Mouse (Mus musculus) hindbrain, embryonic 15.5 days (tissue): ENCODE data around the gene Vsig8. TPM values are rescaled to one million over a fixed set of nuclear protein-coding genes. Genes with fewer than 3 reads are reported as not detected.

Experiments used
- ATAC-seq: fragments of 200-750 bp; cut with Nextera tagmentation; 2 replicates; pipeline ENCODE4 v1.8.0; 2017; ENCODE audit warnings: low read depth, moderate number of reproducible peaks, moderate TSS enrichment; ENCODE audit not compliant: low FRiP score
- H3K27ac ChIP-seq: fragments of 300-500 bp; sonication (generic); replicated peaks from 2 replicates; pipeline ENCODE4 v1.5.1; 2015; ENCODE audit warnings: mild to moderate bottlenecking, inconsistent platforms
- H3K27me3 ChIP-seq: fragments of 300-500 bp; sonication (generic); 2 replicates; pipeline ENCODE4 v1.6.1; 2015; ENCODE audit warnings: control low read depth, inconsistent platforms
- H3K36me3 ChIP-seq: fragments of 300-500 bp; sonication (generic); 2 replicates; pipeline ENCODE4 v1.6.1; 2015; ENCODE audit warnings: control low read depth, inconsistent platforms
- H3K4me1 ChIP-seq: fragments of 300-500 bp; sonication (generic); replicated peaks from 2 replicates; pipeline ENCODE4 v1.6.1; 2015; ENCODE audit warnings: control low read depth, inconsistent platforms
- H3K4me2 ChIP-seq: fragments of 300-500 bp; sonication (generic); 2 replicates; pipeline ENCODE4 v1.6.1; 2015; ENCODE audit warnings: moderate library complexity, mild to moderate bottlenecking, inconsistent platforms
- H3K4me3 ChIP-seq: fragments of 300-500 bp; sonication (generic); 2 replicates; pipeline ENCODE4 v1.5.1; 2015; ENCODE audit warnings: mild to moderate bottlenecking, inconsistent platforms
- H3K9ac ChIP-seq: fragments of 300-500 bp; sonication (generic); 2 replicates; pipeline ENCODE4 v1.6.1; 2015; ENCODE audit warnings: inconsistent platforms
- H3K9me3 ChIP-seq: fragments of 300-500 bp; sonication (generic); 2 replicates; pipeline ENCODE4 v1.6.1; 2016; ENCODE audit warnings: control low read depth, inconsistent platforms
- WGBS: fragments of 180-500 bp; shearing (Covaris S2); methylation state at CpG from one replicate; pipeline ENCODE4 v1.1.7; 2015; 5-methylcytosine and 5-hydroxymethylcytosine counted together
- polyA plus RNA-seq: library from polyadenylated mRNA; unstranded; fragments of >200 nt; fragmentation: Nextera tagmentation; extraction: Ambion mirVana; gene quantifications from 2 replicates; pipeline ENCODE4 v1.2.1, GENCODE M21; 2015

Gene Vsig8
- polyA plus RNA-seq, 1 experiment from 2014 or later, result 1.1 TPM

DNA sequence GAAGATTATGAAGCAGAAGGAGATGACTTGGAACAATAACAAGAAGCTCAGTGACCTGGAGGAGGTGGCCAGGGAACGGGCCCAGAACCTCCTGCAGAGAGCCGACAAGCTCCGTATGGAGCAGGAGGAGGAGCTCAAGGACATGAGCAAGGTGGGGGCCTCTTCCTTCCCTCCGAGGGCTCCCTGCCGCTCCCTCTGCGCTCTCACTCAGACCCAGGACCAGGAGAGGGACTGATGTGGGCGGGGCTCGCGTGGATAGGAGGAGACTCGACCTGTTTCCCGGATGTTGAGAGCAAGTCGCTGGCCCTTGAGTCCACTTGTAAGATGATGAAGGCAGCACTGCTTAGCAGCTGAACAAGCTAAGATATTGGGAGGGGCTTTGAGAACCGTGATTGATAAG is 23.2 kb upstream of the Vsig8 start:
- no peak overlapping the region for H3K9ac ChIP-seq
- WGBS, result 3% methylated on average over 13 of the region's 13 CpGs

DNA sequence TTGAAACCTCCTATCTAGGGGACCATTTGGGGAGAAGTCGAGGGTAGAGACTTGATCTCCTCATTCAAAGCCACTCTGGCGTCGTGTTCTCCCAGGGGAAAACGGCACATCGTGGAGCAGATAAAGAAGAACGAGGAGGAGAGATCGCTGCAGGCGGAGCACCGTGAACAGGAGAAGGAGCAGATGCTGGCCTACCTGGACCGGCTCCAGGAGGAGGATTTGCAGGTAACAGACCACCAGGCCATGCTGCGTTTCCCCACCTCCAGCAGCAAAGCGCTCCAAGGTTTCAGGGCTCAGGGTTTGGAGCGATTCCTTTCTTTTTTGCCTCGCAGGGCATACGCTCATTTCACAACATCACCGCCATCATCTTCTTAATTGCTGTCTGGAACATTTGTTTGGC is 20.6 kb upstream of the Vsig8 start:
- no peak overlapping the region for H3K4me3 ChIP-seq
- H3K36me3 ChIP-seq, result no peaks in the 10 kb centered on the region
- peaks cover 16% of the 10 kb centered on the region for H3K4me1 ChIP-seq
- no peaks in the 10 kb centered on the region for H3K27me3 ChIP-seq
- WGBS, result 72% methylated on average over 16 of the region's 16 CpGs
- H3K4me2 ChIP-seq, result no peak overlapping the region
- H3K27ac ChIP-seq, result no peak overlapping the region
- ATAC-seq, result no peak
- H3K9ac ChIP-seq, result no peak overlapping the region
- H3K9me3 ChIP-seq, result no peaks in the 10 kb centered on the region

More for the DNA sequence above, 23.2 kb upstream of the Vsig8 start:
- H3K27me3 ChIP-seq, result no peaks in the 10 kb centered on the region
- H3K36me3 ChIP-seq, result no peaks in the 10 kb centered on the region
- H3K4me1 ChIP-seq, result peaks cover 11% of the 10 kb centered on the region
- H3K27ac ChIP-seq, result no peak overlapping the region
- peak; percentile 52 for ATAC-seq
- H3K4me3 ChIP-seq, result peak overlapping the region; percentile 12
- peak overlapping the region; percentile 51 for H3K4me2 ChIP-seq
- no peaks in the 10 kb centered on the region for H3K9me3 ChIP-seq

DNA sequence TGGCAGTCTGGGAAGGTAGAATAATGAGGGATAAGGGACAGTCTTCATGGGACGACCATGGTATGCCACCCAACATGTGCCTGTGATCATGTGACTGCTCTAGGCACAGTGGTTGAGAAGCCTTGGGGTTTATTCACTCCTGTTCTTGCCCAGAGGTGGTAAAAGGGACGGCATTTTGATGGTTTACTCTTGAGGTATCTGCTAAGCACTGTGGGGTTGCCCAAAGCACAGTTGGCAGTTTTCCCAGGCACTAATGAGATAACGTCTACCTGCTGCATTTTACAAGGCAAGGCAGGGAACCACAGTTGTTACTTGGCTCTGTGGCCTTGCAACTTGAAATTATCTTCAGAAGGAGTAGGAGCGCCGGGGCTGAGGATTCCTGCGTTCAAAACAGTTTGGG is 15.9 kb upstream of the Vsig8 start:
- H3K27me3 ChIP-seq, result no peaks in the 10 kb centered on the region
- H3K9me3 ChIP-seq, result no peaks in the 10 kb centered on the region
- no peaks in the 10 kb centered on the region for H3K36me3 ChIP-seq
- WGBS, result 54% methylated on average over 6 of the region's 6 CpGs
- H3K27ac ChIP-seq, result peak overlapping the region; percentile 62; the same call in 1 of the 2 replicates
- no peak for ATAC-seq
- no peak overlapping the region for H3K9ac ChIP-seq
- H3K4me2 ChIP-seq, result no peak overlapping the region
- H3K4me1 ChIP-seq, result peaks cover 14% of the 10 kb centered on the region
- no peak overlapping the region for H3K4me3 ChIP-seq

DNA sequence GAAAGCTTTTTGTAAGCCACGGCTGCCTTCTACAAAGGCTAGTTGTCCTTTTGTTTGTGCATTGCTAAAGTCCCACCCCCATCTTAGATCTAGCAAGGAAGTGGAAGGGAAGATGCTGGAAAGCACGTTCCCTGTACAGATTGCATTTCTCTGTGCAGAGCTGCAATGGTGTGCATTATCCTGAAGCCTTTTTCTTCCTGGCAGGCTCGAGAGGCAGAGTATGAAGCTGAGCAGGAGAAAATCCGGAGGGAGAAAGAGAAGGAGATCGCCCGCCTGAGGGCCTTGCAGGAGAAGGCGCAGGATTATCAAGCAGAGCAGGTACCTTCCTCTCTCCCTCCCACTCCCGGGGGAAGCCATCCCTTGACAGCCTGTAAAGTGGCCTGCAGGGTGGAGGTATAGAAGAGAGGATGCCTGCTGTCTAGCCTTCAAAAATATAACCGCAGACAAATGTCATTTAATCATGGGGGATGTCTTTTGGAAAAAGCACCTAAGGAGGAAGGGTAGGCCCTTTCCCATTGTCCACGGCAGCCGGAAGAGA is 15.4 kb upstream of the Vsig8 start:
- H3K4me1 ChIP-seq, result peaks cover 14% of the 10 kb centered on the region
- no peaks in the 10 kb centered on the region for H3K27me3 ChIP-seq
- H3K36me3 ChIP-seq, result no peaks in the 10 kb centered on the region
- H3K4me3 ChIP-seq, result no peak overlapping the region
- 47% methylated on average over 11 of the region's 11 CpGs for WGBS
- peak; percentile 57; the same call in 1 of the 2 replicates for ATAC-seq
- H3K9me3 ChIP-seq, result no peaks in the 10 kb centered on the region
- H3K9ac ChIP-seq, result no peak overlapping the region; the same call in 1 of the 2 replicates
- H3K27ac ChIP-seq, result peak overlapping the region; percentile 62
- H3K4me2 ChIP-seq, result no peak overlapping the region

DNA sequence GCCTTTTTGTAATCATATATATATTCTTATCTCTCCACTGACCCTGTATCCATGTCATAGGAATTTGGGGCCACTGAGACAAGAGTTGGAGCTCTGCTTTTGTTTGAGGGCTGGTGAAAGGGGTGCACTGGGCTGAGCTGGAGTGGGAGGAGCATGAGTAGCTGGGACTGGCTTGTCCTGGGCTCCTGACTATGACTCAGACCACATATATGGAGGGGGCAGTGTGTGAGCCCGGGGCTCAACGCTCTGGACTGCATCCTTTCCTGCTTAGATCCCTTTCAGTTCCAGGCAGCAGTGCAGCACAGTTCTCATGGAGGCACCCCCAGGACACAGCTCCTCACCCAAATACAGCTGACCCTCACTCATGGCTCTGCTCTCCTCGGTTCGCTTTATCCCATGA is 9.7 kb upstream of the Vsig8 start:
- 94% methylated on average over 4 of the region's 4 CpGs for WGBS
- Histone ChIP-seq H3K9me3 (no peaks in the 10 kb centered on the region), H3K27ac (no peak overlapping the region), H3K4me3 (no peak overlapping the region), H3K9ac (no peak overlapping the region), H3K27me3 (no peaks in the 10 kb centered on the region), H3K36me3 (no peaks in the 10 kb centered on the region), H3K4me2 (no peak overlapping the region), H3K4me1 (peaks cover 19% of the 10 kb centered on the region)
- no peak for ATAC-seq

DNA sequence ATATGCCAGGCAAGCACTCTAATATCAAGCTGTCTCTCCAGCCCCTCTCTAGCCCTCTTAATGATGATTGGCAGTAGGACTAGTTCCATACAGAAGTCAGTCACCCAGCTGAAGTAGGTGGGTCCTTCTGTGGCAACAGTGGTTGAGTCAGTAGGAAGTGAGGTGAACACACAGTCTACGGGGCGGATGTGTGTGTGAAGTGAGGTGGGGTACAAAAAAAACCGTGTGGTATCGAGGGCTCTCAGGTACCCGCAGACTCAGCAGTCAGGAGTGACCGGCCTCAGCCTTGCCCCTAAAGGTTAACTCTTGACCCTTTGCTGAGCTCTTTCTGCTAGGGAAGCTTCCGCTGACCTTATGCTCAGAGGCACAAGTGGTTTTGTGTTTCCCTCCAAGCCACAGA is 7.2 kb upstream of the Vsig8 start:
- Histone ChIP-seq H3K27me3 (no peaks in the 10 kb centered on the region), H3K9ac (no peak overlapping the region)
- WGBS, result 60% methylated on average over 7 of the region's 7 CpGs

DNA sequence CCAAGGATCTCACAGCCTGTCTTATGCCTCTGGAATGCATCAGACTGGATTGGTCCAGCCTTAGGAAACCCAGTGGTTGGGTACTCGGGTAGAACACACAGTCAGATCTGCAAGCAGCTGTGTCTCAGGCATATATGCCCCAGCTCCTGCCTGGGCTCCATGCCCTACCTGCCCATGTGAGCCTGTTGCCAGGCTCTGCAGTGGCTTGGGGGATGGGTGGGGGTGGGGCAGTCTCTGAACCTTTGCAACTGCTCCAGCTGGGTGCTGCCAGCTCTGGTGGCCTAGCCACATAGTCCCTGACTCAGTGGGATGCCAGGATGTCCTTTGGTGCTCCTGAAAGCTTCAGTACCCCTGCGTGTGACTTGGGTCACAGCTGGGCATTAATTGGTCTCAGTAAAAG is 6.4 kb upstream of the Vsig8 start:
- Histone ChIP-seq H3K4me3 (no peak overlapping the region), H3K27me3 (no peaks in the 10 kb centered on the region), H3K4me2 (peak overlapping the region; percentile 56), H3K9ac (no peak overlapping the region), H3K27ac (no peak overlapping the region), H3K4me1 (peaks cover 20% of the 10 kb centered on the region), H3K36me3 (no peaks in the 10 kb centered on the region), H3K9me3 (no peaks in the 10 kb centered on the region)
- 19% methylated on average over 2 of the region's 2 CpGs for WGBS
- ATAC-seq, result no peak

More for the DNA sequence above, 7.2 kb upstream of the Vsig8 start:
- Histone ChIP-seq H3K36me3 (no peaks in the 10 kb centered on the region), H3K4me2 (no peak overlapping the region), H3K4me1 (peaks cover 20% of the 10 kb centered on the region), H3K27ac (no peak overlapping the region), H3K4me3 (no peak overlapping the region), H3K9me3 (no peaks in the 10 kb centered on the region)
- no peak for ATAC-seq

DNA sequence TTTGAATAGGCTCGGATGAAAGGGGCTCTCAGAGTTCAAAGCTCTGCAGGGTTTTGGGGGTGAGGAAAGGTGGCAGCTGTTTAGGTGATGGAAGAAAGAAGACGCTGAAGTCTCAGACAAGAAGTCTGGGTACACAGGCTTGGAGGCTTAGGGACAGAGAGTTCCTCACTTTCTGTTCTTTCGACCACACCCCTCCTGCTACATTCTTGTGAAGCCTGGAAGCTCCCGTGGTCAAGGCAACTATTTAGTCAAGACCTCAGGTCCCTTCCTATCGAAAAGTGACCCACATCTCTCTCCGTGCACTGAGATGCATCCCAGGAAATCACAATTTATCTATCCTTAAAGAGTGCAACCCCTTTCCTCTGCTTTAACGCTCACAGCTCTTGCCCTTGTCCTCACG is 6.0 kb upstream of the Vsig8 start:
- Histone ChIP-seq H3K4me1 (peaks cover 20% of the 10 kb centered on the region), H3K9ac (peak overlapping the region; percentile 33), H3K27ac (no peak overlapping the region), H3K36me3 (no peaks in the 10 kb centered on the region), H3K4me3 (peak overlapping the region; percentile 36), H3K9me3 (no peaks in the 10 kb centered on the region), H3K27me3 (no peaks in the 10 kb centered on the region), H3K4me2 (peak overlapping the region; percentile 56)
- 5% methylated on average over 8 of the region's 8 CpGs for WGBS
- no peak for ATAC-seq

DNA sequence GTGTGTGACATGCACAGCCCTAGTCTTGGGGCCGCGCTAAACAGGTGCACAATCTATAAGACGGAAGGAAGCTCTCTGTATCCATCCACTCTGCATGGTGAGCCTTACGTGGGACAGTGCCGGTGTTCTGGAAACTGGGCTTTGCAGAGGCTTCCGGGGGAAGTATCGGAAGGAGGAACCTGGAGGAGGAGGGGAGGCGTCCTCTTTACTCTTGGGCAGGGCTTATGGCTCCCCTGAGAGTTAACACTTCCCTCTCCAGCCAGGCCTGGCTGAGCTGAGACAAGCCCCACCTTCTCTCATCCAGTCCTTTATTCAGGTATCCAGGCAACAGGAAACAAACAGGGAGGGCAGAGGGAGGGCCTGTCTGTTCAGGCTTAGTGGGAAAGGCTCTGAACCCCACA is 5.2 kb upstream of the Vsig8 start:
- 1% methylated on average over 8 of the region's 8 CpGs for WGBS
- H3K36me3 ChIP-seq, result no peaks in the 10 kb centered on the region
- peak overlapping the region; percentile 36 for H3K4me3 ChIP-seq
- no peaks in the 10 kb centered on the region for H3K27me3 ChIP-seq
- no peaks in the 10 kb centered on the region for H3K9me3 ChIP-seq
- ATAC-seq, result peak; percentile 89
- peaks cover 20% of the 10 kb centered on the region for H3K4me1 ChIP-seq
- H3K27ac ChIP-seq, result peak overlapping the region; percentile 26
- peak overlapping the region; percentile 56 for H3K4me2 ChIP-seq
- H3K9ac ChIP-seq, result peak overlapping the region; percentile 33

DNA sequence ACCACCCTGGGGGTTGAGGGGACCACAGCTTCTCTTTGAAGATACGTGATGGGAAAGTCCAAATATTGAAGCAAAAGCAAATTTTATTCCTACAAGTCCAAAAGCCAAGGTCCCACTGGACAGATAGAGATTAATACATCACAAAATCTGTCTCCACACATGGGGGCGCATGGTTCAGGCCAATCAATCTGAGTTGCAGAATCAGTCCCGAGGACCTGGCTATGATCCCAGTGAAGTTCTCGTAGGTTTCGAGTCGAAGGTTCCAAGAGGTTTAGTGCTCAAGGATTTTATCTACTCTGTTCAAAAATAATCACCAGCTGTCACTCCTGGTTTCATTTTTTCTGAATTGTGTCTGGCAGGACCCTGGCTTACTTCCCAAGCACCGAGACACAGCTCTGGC is 4.7 kb upstream of the Vsig8 start:
- H3K4me1 ChIP-seq, result peaks cover 20% of the 10 kb centered on the region
- peak overlapping the region; percentile 56 for H3K4me2 ChIP-seq
- H3K27me3 ChIP-seq, result no peaks in the 10 kb centered on the region
- no peak overlapping the region for H3K9ac ChIP-seq
- no peaks in the 10 kb centered on the region for H3K9me3 ChIP-seq
- WGBS, result 41% methylated on average over 7 of the region's 7 CpGs
- peak overlapping the region; percentile 36 for H3K4me3 ChIP-seq
- H3K36me3 ChIP-seq, result no peaks in the 10 kb centered on the region
- no peak overlapping the region for H3K27ac ChIP-seq
- no peak for ATAC-seq

DNA sequence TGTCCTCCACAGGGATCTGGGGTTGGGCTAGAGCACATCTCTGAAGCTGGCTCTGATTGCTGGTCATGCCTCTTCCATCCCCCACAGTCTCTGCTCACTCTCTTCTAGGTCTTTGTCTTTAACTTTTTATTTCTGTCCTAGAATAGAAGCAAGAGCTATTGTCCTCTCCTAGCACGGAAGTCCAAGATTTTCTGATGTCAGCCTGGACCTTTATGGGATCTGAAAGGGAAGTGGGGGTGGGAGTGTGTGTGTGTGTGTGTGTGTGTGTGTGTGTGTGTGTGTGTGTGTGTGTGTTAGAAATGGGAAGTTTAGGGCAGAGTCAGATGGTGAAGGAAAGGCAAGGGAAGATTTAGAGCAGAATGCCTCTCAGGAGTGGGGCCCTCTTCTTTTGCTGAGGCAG is 3.1 kb upstream of the Vsig8 start:
- Histone ChIP-seq H3K27me3 (no peaks in the 10 kb centered on the region), H3K4me3 (no peak overlapping the region), H3K9me3 (no peaks in the 10 kb centered on the region), H3K27ac (no peak overlapping the region), H3K36me3 (no peaks in the 10 kb centered on the region), H3K4me1 (peaks cover 20% of the 10 kb centered on the region), H3K9ac (no peak overlapping the region), H3K4me2 (no peak overlapping the region)
- 49% methylated on average over 1 of the region's 1 CpGs for WGBS
- ATAC-seq, result no peak

DNA sequence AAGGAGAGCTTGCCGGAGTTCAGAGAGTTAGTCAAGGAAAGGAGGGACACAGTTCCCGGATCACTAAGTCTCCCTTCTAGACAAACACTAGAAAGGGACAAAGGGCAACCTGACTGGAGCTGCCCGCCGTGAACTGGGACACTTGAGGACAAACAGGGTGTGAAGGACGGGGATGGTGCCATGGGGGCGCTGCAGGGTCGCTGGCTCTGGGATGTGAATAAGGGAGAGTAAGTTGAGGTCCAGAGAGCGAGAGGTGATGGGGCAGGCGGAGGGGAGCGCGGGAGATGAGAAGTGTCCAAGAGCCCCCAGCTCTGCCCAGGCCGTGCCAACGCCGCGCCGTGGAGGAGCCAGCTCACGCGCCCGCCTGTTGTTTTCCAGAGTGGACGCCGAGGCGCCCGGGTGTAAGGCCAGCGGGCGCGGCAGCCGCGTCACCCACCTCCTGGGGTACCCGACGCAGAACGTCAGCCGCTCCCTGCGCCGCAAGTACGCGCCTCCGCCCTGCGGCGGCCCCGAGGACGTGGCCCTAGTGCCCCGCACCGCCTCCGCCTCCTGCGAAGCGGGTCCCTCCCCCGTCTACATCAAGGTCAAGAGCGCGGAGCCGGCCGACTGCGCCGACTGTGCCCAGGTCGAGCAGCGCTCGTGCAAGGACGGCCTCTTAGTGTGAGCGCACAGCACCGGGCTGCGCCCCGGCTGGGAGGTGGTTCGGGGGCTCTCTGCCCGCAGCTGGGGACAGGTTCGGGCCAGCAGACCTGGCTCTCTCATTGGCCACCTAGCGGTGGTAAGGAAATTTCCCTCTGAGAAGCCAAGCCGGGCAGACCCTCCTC is 7.1 kb downstream of the Vsig8 start:
- Histone ChIP-seq H3K27me3 (peaks cover 10% of the 10 kb centered on the region; the same call in 1 of the 2 replicates), H3K27ac (peak overlapping the region; percentile 74), H3K36me3 (no peaks in the 10 kb centered on the region), H3K4me2 (peak overlapping the region; percentile 87), H3K9me3 (no peaks in the 10 kb centered on the region), H3K4me1 (peaks cover 16% of the 10 kb centered on the region), H3K4me3 (peak overlapping the region; percentile 62), H3K9ac (peak overlapping the region; percentile 58)
- under 1% methylated on average over 59 of the region's 66 CpGs for WGBS
- peak; percentile 88 for ATAC-seq
